Comparison of ENCODE assay signal across 16 mouse cellular contexts in the genomic region with DNA sequence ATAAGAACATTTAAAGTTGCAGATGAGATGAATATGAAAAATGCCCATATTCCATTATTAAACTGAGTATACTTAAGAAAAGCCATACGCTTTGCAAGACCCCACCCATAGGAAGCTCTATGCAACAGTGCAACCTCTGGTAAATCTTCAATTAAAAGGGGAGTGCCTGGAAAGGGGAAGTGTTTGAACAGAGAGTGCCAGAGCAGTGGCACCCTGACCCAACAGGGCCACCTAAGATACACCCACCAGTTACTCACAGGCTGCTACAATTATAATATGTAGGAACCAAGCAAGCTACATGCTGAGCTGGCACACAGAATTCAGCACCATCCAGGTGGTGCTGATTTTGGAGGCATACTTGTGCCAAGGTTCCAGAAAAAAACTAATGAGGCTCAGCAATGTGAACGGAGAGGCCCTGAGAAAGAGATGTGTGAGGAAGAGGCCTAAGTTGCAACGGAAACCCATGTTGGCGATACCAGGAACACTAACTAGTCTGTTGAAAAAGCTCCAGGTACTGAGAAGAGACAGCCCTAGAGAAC. TPM values are rescaled to one million over a fixed set of nuclear protein-coding genes. Genes with fewer than 3 reads are reported as not detected.
A peak's percentile ranks its signal among the peaks of the same experiment; 100 is the strongest.
DNase-seq lines count a peak whose midpoint lies in the region; ATAC-seq lines count a peak whose summit lies in the region.
"Had no signal": no experiment of that assay in that cellular context is flagged by ENCODE, and none has a peak within 500 bp of the region (broad histone marks: within the 10 kb centered on the region; RNA-seq: fewer than 3 reads in every experiment).

No protein-coding gene starts in this region.

- no peaks in the 10 kb centered on the region for H3K27me3 ChIP-seq in forebrain, embryonic 15.5 days
- H3K27me3 ChIP-seq: hindbrain, embryonic 15.5 days; liver, embryonic 15.5 days had no signal

- no peaks in the 10 kb centered on the region for H3K36me3 ChIP-seq in forebrain, embryonic 15.5 days
- H3K36me3 ChIP-seq: hindbrain, embryonic 15.5 days had no signal

- H3K4me1 ChIP-seq in forebrain, embryonic 15.5 days, result no peaks in the 10 kb centered on the region
- H3K4me1 ChIP-seq: limb, embryonic 10.5 days had no signal

- no peak overlapping the region for H3K27ac ChIP-seq in forebrain, embryonic 15.5 days (replicated peaks)
- H3K27ac ChIP-seq: hindbrain, embryonic 15.5 days; limb, embryonic 10.5 days; liver, embryonic 15.5 days had no signal

- DNase-seq in kidney, adult 9 months, result peak; percentile 16
- no peak for DNase-seq in kidney, adult 11 months
- peak; percentile 63 for DNase-seq in cerebellum, adult 11 months
- DNase-seq in cerebellum, postnatal 25 days, result peak; percentile 72 to 73
- no peak for DNase-seq in ovary, postnatal 14 days (ENCODE audit: low spot score)
- DNase-seq in testis, postnatal 14 days (ENCODE audit: low spot score), result no peak
- DNase-seq: adrenal gland, postnatal 36 days; heart, adult 18-20 months; heart, postnatal 10 days; lung, postnatal 4 days; midbrain, embryonic 14.5 days had no signal

- no peak overlapping the region for H3K4me2 ChIP-seq in forebrain, embryonic 15.5 days (replicated peaks)
- H3K4me2 ChIP-seq: hindbrain, embryonic 15.5 days; liver, embryonic 15.5 days had no signal

- ATAC-seq in forebrain, embryonic 15.5 days (replicated peaks), result no peak
- ATAC-seq: CD4-positive, CD25-positive, alpha-beta regulatory T cell, adult 4 months had no signal

- WGBS in forebrain, embryonic 15.5 days, result 82% methylated on average over 4 of the region's 4 CpGs

- H3K9ac ChIP-seq in forebrain, embryonic 15.5 days (replicated peaks), result no peak overlapping the region
- H3K9ac ChIP-seq: hindbrain, embryonic 15.5 days; liver, embryonic 15.5 days had no signal

- H3K4me3 ChIP-seq in forebrain, embryonic 15.5 days, result no peak overlapping the region
- H3K4me3 ChIP-seq: hindbrain, embryonic 15.5 days; limb, embryonic 10.5 days; liver, embryonic 15.5 days had no signal

- H3K9me3 ChIP-seq in forebrain, embryonic 15.5 days, result no peaks in the 10 kb centered on the region
- H3K9me3 ChIP-seq: hindbrain, embryonic 15.5 days; limb, embryonic 10.5 days; liver, embryonic 15.5 days had no signal

RNA-seq across cellular contexts. Expression of a gene that starts 7.5 kb away (rescaled TPM):
- polyA plus RNA-seq in forebrain, embryonic 15.5 days (2015; fragmentation: Nextera tagmentation; extraction: Ambion mirVana), result 16.4 and 18.6 TPM in 2 replicates

RNA-seq across cellular contexts. Expression of a gene that starts 36.1 kb away (rescaled TPM):
- polyA plus RNA-seq in forebrain, embryonic 15.5 days (2015; fragmentation: Nextera tagmentation; extraction: Ambion mirVana), result 13.0 and 13.7 TPM in 2 replicates

Comparison
In these comparisons a context has a peak if more than half of its experiments do, and no peak if none do; other contexts are left out.
1. DNase-seq: peak in kidney, adult 9 months (single experiment), cerebellum, adult 11 months (single experiment) and cerebellum, postnatal 25 days (2 of 2); none in kidney, adult 11 months (single experiment), ovary, postnatal 14 days (single experiment) and testis, postnatal 14 days (single experiment).